Mouse (Mus musculus) retina, postnatal 7 days (tissue): ENCODE results near the gene Trp53.

Experiments
- DNase-seq: peaks from one replicate; pipeline ENCODE4 v3.0.0-alpha.2; 2012; ENCODE audit warnings: low read depth, low spot score

Gene Trp53

DNA sequence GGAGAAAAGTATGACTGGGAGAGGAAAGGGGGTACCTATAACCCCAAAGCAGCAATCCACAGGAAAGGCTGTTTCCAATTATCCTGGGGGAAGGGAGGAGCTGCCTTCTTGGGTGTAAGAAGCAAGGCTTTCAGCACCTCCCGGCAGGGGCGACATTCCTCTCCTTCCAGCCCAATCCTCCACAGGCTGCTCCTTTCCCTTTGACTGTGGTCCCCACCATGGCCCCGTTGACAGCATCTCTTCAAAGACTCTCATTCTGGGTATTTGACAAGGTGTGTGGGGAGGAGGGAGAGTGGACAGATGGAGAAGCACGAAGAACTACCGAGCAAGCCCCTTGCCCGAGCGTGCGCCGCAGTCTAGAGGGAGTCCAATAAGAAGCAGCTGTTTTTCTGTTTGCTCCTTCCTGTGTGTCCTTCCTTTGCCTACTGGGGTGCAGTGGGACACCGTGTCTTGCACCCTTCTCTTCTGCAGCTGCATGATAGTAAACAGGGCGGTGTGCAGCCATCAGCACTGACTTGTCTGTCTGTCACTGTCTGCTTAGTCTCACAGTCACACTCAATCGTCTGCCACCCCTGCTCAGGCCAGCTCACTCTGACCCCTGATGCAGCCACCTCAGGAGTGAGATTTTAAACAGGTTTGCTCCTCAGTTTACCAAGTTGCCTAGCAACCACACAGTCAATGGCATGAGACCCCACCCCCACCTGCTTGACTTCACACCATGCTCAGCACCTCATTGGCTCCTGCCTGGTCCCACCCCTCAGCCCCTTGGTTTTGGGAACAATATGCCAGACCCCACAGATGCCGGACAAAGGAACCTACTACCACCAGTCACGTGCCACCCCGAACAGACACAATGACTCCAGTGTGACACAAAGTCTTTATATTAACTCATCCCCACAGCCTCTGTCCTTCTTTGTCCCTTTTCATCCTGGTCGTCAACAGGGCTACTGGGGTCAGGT lies 19.0 kb upstream of the Trp53 start:
- no peak for DNase-seq

DNA sequence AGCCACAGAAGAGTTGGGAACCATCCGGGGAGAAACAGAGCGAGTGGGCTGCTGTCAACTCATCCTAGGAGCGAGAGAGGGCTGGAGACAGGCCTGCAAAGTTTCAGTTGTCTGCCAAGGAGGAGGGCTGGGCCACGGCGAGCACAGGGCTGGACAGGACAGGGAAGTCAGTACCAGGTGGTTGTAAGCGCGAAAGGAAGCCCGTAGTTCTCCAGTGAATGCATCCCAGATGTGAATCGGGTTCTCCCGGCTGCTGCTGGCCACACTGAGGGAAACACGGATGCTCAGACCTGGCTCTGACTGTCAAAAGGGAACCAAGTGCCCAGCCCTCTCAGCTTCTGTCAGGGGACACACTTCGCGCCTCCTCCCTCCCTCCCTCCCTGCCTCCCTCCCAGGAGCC lies 16.8 kb upstream of the Trp53 start:
- DNase-seq = no peak

DNA sequence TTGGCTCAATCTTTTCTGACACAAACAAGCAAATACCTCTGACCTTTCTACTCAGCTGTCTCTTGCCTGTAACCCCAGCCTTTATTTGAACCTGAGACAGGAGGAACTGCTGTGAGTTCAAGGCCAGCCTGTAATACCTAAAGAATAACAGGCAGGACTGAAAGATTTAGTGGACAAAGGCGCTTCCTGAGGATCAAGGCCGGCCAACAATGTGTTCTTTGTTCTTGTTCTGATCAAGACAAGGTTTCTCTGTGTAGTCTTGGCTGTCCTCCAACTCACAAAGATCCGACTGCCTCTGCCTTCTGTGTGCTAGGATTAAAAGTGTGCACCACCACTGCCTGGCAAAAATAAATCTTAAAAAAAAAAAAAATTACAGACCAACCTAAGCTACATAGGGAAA lies 15.8 kb upstream of the Trp53 start:
- no peak for DNase-seq

DNA sequence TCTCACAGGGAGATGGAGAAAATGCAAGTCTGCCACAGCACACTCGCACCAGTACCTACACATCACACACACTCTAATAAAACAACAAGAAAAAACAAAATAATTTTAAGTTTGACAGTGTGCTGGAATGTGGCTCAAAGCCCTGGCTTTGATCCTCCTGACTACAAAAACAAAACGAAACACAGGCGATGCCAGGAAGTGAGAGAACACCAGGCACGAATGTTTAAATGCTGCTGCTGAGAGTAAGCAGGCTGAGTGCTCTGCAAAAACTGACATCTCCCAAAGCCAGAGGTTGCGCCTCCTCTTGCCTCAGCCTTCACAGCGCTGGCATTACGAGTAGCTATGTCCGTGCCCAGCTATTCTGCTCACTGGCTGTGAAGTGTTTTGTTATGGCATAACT lies 15.0 kb upstream of the Trp53 start:
- no peak for DNase-seq

DNA sequence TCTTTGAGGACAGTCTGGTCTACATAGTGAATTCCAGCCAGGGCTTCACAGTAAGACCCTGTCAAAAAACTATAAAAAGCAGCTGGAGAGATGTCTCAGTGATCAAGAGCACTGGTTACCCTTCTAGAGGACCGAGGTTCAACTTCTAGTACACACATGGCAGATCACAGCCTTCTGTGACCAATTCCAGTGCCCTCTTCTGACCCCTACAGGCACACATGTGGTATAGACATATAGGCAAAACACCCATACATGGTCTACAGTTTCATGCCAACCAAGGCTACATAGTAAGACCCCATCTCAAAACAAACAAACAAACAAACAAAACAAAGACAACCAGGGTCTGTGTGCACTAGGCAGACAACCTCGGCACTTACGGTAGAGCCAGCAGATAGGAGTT lies 4.9 kb upstream of the Trp53 start:
- no peak for DNase-seq

DNA sequence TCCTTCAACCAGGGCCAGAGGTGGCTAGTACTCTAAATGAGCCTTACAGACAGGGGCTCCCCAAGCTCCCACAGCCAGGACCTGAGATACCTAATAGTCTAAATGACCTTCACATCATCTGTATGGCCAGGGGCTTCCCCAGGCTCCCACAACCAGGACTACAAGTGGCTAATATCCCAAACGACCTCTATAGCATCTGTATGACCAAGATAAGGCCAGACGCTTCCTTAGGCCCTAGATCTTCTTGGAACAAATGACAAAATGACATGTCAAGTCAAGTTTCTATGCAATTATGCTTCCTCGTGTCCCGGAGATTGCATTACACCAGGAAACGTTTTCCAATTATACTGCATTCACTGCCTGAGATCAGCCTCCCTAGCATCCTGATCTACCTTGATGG lies 3.9 kb upstream of the Trp53 start:
- no peak for DNase-seq

DNA sequence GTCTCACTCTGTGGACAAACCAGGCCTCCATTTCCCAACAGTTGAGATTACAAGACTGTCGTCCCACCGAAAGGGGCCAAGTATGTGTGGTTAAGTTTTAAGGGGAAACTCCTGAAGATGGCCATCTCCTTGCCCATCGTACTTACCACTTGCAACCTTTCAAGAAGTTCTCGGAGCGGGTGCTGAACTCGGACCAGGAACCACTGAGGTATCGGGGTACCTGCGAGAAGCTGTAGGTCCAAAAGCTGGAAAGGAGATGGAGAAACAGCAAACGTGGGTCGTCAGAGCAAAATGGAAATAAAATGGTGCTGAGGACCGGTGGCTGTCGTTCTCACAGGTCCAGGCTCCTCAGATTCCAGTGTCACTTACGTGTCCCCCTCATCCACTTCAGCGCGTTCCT lies 1.9 kb upstream of the Trp53 start:
- no peak for DNase-seq

DNA sequence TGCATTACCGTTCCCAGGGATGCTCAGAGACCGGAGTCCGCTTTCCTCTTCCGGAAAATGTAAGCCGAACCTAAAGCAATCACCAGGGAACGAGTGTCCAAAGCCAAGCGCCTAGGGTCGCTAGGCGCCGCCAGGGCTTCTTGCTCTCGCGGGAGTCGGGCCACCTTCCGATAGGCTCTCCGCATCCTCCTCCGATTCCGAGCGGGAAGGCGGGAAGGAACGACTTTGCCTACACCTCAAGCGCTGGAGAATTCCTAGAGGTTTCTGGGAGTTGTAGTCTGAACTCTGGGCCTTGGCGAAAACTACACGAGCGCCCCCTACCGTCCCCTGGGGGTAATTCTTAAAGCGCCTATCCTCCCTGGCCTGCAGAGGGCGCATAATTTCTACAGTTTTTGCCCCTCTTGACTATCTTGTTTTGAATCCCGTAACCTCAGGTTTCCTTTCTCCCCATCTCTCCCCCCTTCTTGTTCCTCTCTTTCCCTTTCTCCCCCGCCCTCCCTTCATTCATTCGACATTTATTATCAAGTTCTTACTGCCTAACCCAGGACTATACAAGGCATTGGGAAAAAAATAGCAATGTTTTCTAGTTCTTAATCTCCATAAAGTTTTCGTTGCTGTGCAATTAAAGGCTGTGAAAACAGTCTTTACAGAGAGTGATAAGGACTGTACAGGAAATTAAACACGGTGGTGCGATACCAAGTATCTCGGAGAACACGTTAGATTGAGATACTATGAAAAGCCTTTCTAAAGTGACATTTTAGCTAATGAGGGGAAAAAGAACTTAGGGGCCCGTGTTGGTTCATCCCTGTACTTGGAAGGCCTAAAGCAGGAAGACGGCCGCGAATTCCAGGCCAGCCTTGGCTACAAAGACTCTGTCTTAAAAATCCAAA lies 786 bp upstream of the Trp53 start:
- DNase-seq = peak; percentile 97

DNA sequence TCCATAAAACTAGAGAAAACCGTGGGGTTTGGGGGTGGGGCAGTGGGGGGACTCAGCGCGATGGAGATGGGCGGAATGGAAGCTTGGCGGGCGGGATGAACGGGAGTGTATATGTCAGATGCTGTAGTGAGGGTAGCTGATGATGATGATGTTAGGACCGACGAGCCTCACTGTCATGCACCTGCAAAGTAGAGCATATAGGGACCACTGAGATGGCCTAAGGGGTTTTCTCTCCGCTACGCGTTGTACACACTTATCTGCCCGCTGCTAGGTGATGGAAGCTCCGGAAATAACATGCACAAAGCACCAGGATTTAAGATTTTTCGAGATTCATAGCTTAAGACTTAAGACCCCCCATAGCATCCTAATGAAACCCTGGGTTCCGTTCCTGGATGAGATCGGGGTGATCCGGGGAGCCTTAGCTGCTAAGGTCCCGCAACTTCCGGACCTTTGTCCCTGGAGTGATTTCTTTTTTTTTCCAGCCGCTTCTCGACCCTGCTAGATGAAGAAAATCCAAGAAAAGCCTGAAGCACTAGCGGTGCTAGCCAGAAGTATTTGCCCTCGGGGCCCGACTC lies 500 bp downstream of the Trp53 start:
- no peak for DNase-seq

DNA sequence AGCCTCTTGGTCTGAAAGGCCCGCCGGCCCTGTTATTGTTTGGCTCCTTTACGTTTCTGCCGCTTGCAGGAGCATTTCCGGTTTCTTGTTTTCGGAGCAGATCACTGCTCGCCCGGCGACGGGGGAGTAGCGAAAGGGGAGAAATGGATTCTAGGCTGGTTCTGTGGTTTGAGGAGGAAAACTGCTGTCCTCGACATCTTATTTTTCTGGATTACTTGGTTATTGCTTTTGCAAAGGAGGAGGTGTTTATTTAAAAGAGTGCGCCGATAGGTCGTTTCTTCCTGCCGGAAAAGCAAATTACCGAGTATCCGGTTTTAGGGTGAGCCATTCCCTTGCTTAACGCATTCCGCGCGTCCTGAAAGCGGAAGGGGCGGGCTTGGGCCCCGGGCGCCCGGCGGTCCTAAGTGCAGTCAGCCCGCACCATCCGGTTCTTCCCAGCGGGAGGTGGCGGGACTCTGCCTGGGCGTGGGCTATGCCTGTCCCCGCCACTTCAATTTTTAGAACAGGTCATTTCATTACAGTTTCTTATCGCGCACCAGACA lies 1.1 kb downstream of the Trp53 start:
- peak; percentile 84 for DNase-seq

DNA sequence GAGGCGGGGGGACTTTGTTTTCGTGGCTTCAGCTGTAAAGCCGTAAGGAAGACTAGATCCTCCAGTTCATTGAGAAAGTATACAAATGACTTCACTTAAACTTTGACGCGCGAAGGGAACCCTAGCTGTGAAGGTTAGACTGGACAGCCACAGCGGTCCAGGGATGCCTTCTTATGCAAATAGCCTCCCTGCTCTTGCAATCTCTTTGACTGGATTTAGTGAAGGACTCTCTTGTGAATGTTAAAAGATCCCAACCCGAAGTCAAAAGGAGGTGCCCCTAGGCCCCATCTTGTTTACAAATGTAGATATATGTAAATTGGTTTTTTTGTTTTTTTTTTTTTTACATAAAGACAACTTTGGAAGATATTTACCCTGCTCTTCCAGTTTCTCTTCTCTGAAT lies 1.7 kb downstream of the Trp53 start:
- DNase-seq = no peak

DNA sequence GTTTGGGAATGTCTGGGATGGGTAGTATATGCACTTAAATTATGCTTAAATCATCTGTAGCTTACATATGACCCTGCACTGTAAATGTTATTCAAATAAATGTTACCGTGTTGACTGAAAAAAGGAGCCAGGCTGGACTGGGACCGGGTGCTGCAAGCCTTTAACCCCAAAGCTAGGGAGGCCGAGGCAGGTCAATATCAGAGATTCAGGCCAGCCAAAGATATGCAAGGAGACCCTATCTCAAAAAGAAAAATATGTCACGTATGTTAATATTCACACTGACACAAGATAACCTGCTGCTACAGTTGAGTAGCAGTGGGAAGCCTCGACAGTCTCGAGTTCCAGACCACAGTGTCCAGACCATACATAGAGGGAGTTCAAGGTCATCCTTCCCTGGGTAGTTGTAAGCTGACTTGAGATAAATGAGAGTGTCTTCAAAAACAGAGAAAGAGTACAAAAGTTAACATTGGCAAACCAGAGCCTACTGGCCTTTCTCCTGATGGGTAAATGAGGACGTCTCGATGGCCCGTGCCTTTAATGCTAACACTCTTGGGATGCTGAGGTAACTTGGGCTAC lies 2.2 kb downstream of the Trp53 start:
- DNase-seq = no peak

DNA sequence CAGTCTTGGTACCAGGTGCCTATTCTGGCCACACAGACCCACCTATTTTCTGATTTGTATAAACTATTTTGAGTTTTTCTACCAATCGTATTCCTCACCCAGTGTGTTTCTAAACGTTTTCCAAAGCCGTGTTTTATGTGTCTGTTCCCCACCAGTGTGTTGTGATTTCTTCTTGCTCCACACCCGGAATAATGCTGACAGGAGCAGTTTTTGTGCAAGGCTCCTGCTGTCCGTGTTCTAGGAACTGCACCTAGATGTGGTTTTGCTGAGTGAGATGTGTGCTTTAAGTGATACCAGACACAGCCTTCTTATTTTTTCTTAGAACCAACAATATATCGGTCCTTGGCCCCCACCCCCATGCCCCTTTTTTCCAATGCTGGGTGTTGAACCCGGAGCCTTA lies 3.8 kb downstream of the Trp53 start:
- no peak for DNase-seq

DNA sequence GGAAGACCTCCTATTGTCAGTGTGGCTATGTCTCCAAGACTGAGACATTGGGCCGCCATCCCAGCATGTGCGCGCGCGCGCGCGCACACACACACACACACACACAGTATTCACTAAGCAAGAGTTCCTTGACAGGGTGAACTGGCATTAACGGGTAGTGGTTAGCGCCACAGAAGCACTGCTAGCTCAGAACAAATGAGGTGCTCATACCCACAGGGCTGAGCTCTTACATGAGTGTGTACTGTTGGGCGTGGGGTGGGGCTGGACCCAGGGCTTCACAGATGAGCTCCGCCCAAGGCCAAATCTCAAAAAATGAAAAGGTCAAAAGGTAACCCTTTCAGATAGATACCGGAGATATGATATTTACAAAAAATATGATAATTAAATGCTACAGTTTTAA lies 4.8 kb downstream of the Trp53 start:
- no peak for DNase-seq

DNA sequence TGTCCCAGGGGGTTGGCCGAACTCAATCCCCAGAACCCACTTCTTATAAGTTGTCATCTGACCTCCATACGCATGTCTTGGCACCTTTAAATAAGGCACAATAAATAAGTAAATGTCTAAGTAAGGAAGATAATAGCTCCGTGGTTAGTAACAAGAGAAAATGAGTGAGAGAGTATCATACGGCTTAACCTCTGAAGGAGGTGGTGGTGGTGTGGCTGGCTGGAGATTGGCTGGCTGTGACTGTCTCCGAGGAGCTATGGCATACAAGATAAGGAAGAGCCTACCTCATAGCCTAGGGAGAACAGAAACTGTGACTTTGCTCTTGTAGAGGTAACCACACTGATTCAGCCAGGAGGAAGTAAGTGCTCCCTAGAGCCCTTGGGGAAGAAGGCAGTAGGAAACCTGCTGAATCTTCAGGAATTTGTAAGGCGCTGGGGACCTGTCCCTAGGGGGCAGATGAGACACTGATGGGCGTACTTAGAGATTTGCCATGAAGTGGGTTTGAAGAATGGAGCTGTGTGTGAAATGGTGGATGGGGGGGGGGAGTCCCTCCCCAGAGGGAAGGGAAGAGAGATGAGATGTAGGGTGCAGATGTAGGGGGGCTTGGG lies 5.7 kb downstream of the Trp53 start:
- DNase-seq = no peak

DNA sequence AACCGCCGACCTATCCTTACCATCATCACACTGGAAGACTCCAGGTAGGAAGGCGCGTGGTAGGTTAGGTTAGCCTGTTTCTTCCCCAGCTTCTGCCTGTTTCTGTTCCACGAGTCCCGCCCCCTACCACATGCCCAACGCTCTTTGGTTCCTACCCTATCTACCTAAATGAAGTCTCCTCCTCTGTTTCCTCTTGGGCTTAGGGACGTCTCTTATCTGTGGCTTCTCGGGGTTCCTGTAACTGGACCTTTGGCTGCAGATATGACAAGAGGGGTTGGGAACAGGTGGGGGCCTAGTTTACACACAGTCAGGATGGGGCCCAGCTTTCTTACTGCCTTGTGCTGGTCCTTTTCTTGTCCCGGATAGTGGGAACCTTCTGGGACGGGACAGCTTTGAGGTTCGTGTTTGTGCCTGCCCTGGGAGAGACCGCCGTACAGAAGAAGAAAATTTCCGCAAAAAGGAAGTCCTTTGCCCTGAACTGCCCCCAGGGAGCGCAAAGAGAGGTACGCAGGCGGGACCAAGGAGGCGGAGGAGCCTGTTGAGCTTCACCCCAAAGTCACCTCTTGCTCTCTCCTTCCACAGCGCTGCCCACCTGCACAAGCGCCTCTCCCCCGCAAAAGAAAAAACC lies 9.2 kb downstream of the Trp53 start:
- DNase-seq = no peak

DNA sequence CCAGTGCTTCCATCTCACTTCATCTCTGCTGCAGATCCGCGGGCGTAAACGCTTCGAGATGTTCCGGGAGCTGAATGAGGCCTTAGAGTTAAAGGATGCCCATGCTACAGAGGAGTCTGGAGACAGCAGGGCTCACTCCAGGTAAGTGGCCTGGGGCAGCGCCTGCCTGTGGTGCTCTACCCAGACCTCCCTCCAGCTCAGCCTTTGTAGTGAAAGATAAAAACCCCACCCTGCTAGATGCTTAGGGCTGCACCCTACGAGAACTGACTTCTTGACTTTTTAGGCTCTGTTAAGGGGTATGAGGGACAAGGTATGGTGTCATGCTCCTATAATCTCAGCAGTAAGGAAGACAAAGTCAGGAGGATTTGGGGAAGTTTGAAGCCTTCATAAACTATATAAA lies 10.5 kb downstream of the Trp53 start:
- no peak for DNase-seq

DNA sequence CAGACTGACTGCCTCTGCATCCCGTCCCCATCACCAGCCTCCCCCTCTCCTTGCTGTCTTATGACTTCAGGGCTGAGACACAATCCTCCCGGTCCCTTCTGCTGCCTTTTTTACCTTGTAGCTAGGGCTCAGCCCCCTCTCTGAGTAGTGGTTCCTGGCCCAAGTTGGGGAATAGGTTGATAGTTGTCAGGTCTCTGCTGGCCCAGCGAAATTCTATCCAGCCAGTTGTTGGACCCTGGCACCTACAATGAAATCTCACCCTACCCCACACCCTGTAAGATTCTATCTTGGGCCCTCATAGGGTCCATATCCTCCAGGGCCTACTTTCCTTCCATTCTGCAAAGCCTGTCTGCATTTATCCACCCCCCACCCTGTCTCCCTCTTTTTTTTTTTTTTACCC lies 11.3 kb downstream of the Trp53 start:
- DNase-seq = no peak

DNA sequence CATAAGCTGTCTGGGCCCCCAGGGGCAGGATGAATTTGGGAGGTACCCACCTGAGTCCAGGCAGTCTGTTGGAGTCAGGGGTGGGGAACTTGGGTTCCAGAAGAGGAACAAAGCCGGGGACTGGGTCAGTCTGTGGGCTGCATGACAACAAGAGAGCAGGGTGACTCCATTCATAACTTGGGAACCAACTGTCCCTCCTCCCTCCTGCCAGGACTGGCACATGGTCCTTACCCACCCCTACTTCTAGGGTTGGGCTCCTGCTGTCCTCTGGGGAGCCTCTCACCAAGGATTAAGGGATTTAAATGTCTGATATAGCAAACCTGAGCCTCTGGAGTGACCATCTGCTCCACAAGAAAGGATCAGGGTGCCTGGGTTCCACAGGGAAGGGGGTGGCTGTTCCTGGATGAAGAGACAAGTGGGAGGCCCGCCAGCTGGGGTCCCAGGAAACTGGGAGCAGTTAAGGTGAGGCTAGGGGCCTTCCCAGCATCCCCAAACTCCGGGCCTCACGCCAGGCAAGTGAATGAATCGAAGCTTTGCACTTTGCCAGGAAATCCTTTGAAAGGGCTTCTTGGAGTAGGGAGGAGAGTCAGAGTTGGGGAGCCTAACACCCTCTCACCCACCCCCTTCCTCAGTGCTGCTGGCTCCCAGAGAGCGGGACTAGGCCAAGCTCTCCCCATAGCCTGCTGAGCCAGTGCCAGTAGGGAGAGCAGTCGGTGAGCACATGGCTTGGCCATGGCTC lies 11.9 kb downstream of the Trp53 start:
- DNase-seq = peak; percentile 84

DNA sequence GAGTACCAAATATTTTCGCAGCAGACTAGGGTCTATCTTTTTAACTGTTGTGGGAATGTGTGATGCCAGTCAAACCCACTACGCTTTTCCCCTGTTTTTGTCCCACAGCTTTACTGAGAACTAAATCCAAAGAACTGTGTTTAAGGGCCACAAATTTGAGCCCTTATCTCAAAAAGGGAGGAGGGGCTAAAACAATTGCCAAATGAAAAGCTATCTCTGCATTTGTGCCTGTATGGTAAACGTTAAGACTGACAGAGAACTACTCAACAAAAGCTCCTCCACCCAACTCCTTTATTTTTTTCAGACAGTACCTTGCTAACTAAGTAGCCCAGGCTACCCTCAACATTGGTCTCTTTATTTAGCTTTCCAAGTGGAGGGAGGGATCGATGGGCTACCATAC lies 12.6 kb downstream of the Trp53 start:
- DNase-seq = no peak
